Mouse (Mus musculus) kidney, postnatal 25 days (tissue): Measurements from ENCODE around the gene Snx14.
A peak's percentile ranks its signal among the peaks of the same experiment; 100 is the strongest.

Source experiments
- DNase-seq, 2 experiments: peaks; one replicate each; pipeline ENCODE4 v3.0.0; 2021; ENCODE audit warnings: mixed read lengths in 2 of 2

Snx14 gene

DNA sequence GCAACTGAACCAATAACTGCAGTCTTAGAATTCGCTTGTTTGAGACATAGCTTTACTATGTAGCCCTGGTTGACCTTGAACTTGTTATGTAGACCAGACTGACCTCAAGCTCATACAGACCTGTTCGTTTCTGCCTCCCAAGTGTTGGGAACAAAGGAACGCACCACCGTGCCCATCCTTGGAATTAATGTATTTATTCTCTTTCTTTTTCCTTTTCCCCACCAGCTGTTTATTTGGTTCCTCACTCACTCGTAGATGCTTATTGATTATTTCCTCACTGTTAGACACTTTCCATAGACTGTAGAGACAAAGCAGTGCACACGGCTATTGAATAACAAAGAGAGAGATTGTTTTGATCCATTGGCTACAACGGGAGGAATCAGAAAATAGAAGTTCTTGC lies 96.5 kb downstream of the Snx14 start:
- no peak for DNase-seq

DNA sequence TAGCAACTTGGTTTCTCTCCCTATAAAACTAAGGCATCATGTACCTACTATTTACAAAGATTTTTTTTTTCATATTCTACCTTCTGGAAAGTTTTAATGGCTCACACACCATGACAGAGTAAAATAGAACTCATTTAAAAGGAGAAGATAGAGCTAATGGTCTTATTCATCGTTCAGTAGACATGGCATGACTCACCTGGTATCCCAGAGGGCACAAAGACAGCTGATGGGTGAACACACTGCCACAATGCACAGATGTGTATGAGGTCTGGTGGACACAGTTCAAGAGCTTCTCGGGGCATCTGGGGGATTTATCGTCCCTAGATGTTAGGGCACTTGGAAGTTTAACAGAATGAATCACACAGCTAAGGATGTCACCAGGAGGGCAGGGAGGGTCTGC lies 97.9 kb downstream of the Snx14 start:
- DNase-seq: no peak

DNA sequence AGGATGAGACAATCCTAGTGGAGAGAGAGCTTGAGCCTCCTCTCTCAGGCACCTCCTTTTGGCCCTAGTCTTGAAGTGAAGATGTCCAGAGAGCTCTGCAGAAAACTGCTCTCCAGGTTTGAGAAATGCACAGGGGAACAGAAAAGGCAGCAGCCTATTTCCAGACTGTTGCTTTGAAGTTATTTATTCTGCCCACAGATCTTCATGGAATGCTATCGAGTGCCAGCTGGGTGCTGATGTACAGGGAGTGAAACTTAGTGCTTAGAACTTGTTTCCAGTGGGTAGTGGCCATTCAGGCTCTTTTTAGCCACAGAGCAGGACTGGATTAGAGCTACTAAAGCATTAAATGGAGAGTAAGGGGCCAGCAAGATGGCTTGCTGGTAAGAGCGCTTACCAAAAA lies 102.9 kb downstream of the Snx14 start:
- no peak for DNase-seq

DNA sequence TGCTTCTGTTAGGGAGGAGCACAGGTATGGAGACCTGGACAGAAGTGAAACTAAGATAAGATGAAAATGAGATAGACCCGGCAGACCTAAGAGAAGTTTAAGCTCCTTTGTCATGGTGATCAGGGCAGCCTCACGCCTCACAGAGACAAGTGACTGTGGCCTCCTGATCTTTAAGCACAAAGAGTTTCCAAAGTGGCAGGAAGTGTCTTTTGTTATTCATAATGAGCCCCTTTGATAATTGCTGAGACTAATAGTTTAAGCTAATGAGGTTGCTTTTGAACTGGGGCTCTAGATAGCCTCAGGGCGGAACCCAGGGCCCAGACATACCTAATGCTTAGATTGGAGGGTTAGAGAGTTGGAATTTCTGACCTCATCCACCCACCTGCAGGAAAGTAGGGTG lies 106.3 kb downstream of the Snx14 start:
- DNase-seq: no peak

DNA sequence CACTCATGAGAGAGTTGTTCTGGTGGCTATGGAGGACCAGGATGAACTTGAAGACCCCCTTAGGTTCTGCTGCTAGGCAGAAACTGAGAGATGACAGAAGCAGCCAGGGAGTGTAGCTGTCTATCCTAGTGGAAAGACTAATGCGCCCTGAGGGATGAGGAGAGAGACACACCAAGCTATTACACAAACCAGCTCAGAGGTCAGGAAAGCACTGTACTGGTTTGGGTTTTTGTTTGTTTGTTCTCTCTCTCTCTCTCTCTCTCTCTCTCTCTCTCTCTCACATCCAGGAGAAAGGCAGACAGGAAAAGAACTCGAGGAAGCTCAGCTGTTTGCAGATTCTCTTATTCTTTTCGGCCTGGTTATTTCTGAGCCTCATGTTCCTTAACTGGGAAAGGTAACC lies 108.4 kb downstream of the Snx14 start:
- no peak for DNase-seq

DNA sequence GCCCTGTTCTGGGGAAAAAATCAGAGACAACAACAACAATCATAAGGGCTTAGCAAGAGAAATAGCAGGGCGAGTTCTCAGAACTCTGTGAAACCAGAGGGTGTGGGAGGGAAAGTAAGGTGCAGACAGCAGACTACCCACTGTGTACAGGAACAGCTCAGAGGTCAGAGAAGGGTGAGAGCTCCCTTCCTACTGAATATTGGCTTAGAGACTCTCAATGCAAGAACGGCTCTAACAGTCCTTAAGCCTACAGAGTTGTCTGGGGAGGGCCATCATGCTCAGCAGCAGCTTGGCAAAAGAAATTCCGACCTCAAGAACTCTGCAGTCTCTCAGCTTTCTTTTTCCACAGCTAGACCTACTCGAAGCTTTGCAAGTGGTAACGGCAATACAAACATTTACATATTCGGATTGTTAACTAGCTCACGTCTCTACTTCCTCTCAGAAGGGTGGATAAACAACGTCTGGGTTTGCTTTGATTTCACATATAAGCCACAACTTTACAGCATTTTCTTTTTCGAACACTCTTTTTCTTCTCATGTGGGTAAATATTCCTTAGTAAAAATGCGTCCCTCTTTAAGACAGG lies 109.5 kb downstream of the Snx14 start:
- no peak for DNase-seq

DNA sequence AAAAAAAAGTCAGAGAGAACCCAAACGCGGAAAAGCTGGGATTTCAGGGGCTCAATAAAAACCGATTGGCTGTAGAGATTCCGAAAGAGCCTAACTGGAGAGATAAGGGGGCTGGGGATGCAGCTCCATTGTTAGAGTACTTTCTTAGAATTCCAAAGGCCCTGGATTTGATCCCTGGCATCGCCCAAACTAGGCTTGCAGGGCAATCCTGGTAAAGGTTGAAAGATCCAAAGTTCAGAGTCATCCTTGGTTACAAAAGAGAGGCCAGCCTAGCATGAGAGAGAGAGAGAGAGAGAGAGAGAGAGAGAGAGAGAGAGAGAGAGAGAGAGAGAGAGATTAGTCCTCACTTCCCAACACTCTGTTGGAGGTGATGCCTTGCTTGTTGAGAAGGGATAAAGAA lies 110.1 kb downstream of the Snx14 start:
- peak; percentile 26 to 54 for DNase-seq

DNA sequence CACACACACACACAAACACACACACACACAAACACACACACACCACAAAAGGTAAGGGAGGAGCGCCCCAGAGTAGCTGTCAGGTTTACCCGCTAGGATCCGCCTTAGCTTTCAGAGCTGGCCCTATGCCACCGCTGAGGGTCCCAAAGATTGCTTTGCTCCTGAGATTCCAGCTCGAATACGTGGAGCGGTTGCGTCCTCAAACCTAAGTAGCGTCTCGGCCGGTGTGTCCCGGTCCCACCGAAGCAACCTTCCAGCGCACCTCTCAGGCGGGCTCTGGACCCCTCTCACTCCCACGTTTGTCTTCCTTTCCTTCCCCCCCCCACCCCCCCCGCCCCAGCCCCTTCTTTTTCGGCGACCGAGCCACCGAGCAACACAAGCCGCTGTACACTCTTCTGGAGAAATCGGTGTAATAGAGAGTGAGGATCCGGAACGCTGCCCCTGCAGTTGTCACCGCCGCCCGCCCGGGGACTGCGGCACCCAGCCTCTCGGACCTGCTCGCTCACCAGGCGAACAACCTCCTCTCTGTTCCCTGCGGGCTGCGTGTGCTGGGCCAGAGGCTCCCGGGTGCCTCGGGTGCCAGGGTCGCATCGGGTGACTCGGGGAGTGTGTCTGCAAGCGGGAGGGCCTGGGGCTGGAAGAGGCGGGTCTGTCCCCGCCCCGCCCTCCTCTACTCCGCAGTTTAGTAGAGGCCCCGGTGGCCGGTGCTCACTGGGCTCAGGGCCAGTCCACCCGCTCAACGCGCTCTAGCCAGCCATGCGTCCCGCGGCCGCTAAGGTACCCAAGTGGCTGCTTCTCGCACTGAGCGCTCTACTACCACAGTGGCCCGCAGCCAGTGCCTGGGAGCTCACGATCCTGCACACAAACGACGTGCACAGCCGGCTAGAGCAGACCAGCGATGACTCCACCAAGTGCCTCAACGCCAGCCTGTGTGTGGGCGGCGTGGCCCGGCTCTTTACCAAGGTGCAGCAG lies 111.5 kb downstream of the Snx14 start, which contains the start of gene Nt5e:
Gene Nt5e, plus strand, starts transcription at position 268 of the 972 bp plus-strand sequence.
- DNase-seq: peak; percentile 83 to 93
